Mouse (Mus musculus) stomach, postnatal 0 days (tissue): ENCODE results near the gene Usp30. TPM values are rescaled to one million over a fixed set of nuclear protein-coding genes. Genes with fewer than 3 reads are reported as not detected.

Experiments
- ATAC-seq: fragments of 200-750 bp; cut with Nextera tagmentation; 2 replicates; pipeline ENCODE4 v1.8.0; 2017; ENCODE audit not compliant: low FRiP score, low TSS enrichment
- DNase-seq: peaks from one replicate; pipeline ENCODE4 v3.0.0-alpha.2; 2016; ENCODE audit warnings: low spot score
- H3K27ac ChIP-seq: fragments of 300-500 bp; sonication (generic); replicated peaks from 2 replicates; pipeline ENCODE4 v1.5.1; 2014; ENCODE audit warnings: mild to moderate bottlenecking, control low read depth
- H3K27me3 ChIP-seq: fragments of 300-500 bp; sonication (generic); 2 replicates; pipeline ENCODE4 v1.6.1; 2014; ENCODE audit warnings: low read length; ENCODE audit not compliant: control insufficient read depth, insufficient read depth
- H3K36me3 ChIP-seq: fragments of 300-500 bp; sonication (generic); 2 replicates; pipeline ENCODE4 v1.6.1; 2014; ENCODE audit warnings: low read length, mixed read lengths; ENCODE audit not compliant: control insufficient read depth, insufficient read depth
- H3K4me1 ChIP-seq: fragments of 300-500 bp; sonication (generic); replicated peaks from 2 replicates; pipeline ENCODE4 v1.6.1; 2014; ENCODE audit warnings: antibody characterized with exemption; ENCODE audit not compliant: control insufficient read depth, insufficient read depth
- H3K4me2 ChIP-seq: fragments of 300-500 bp; sonication (generic); replicated peaks from 2 replicates; pipeline ENCODE4 v1.6.1; 2014; ENCODE audit warnings: low read depth, mild to moderate bottlenecking, control low read depth, moderate library complexity
- H3K4me3 ChIP-seq: fragments of 300-500 bp; sonication (generic); 2 replicates; pipeline ENCODE4 v1.5.1; 2014; ENCODE audit warnings: low read depth, low read length, control low read depth
- H3K9ac ChIP-seq: fragments of 300-500 bp; sonication (generic); 2 replicates; pipeline ENCODE4 v1.6.1; 2014; ENCODE audit warnings: mild to moderate bottlenecking, low read length, control low read depth, mixed read lengths
- H3K9me3 ChIP-seq: fragments of 300-500 bp; sonication (generic); 2 replicates; pipeline ENCODE4 v1.6.1; 2016; ENCODE audit warnings: low read length; ENCODE audit not compliant: control insufficient read depth
- CTCF ChIP-seq: IDR thresholded peaks from 2 replicates; pipeline ENCODE4 v1.5.1; 2016; ENCODE audit warnings: antibody characterized with exemption, low read depth, mild to moderate bottlenecking, moderate library complexity
- EP300 ChIP-seq: optimal IDR thresholded peaks from 2 replicates; pipeline ENCODE3; 2016; ENCODE audit warnings: antibody characterized with exemption
- WGBS: fragments of 180-500 bp; shearing (Covaris S2); extraction: QIAGEN DNeasy Blood & Tissue Kit; methylation state at CpG from one replicate; pipeline ENCODE4 v1.1.7; 2014; 5-methylcytosine and 5-hydroxymethylcytosine counted together
- polyA plus RNA-seq: library from polyadenylated mRNA; unstranded; fragments of >200 nt; fragmentation: Nextera tagmentation; extraction: Ambion mirVana; gene quantifications from 2 replicates; pipeline ENCODE4 v1.2.1, GENCODE M21; 2015

Gene Usp30
- polyA plus RNA-seq, 1 experiment from 2014 or later, result 5.3 TPM

DNA sequence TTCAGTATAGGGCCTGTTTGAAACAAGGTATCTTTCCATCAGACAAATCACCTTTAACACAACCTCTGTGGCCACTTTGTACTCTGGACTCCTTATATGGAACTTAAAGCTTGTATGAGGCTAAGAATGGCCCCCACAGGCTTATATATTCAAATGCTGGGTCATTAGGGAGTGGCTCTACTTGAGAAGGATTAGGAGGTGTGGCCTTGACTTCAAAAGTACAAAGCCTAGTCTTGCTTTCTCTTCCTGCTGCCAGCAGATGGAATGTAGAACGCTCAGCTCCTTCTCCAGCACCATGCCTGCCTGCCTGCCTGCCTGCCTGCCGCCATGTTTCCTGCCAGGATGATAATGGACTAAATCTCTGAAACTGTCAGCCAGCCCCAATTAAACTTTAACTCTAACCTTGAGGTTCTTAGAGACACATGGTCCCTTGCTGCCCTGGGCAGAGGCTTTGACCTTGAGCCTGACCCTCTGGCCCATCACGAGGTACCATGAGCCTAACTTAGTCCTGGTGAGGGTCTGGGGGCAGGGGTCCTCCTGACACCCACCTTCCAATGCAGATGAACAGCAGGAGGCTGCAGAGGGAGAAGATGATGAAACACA is 33.0 kb upstream of the Usp30 start:
- H3K9ac ChIP-seq, result no peak overlapping the region
- no peak for DNase-seq
- 78% methylated on average over 3 of the region's 3 CpGs for WGBS
- H3K36me3 ChIP-seq, result no peaks in the 10 kb centered on the region
- H3K4me3 ChIP-seq, result no peak overlapping the region
- no peaks in the 10 kb centered on the region for H3K27me3 ChIP-seq
- H3K9me3 ChIP-seq, result no peaks in the 10 kb centered on the region
- H3K27ac ChIP-seq, result no peak overlapping the region
- ATAC-seq, result no peak
- no peak overlapping the region for H3K4me2 ChIP-seq
- no peak for TF ChIP-seq CTCF
- TF ChIP-seq EP300, result no peak
- no peaks in the 10 kb centered on the region for H3K4me1 ChIP-seq

DNA sequence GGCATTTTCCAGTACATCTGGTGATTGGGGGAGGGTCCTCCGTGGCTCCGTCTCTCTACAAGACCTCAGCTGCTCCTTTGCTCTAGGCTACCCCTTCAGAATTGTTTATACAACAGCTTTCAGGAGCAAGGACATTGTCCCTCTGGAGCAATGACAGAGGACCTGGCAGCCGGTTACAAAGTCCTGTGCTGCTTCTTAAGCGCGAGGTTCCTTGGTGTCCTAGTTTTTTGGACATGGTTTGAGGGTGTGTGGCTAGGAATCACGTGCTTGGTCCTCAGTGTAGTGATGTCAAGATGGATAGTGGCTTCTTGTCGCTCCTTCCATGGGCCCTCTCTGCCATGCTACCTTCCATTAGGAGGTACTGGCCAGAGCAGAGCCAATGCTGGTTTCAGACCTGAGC is 30.9 kb upstream of the Usp30 start:
- 66% methylated on average over 7 of the region's 7 CpGs for WGBS
- Histone ChIP-seq H3K9me3 (no peaks in the 10 kb centered on the region), H3K4me3 (no peak overlapping the region), H3K27ac (no peak overlapping the region), H3K4me2 (no peak overlapping the region), H3K27me3 (no peaks in the 10 kb centered on the region), H3K36me3 (no peaks in the 10 kb centered on the region), H3K4me1 (no peaks in the 10 kb centered on the region), H3K9ac (no peak overlapping the region)
- TF ChIP-seq EP300 (no peak), CTCF (no peak)
- no peak for ATAC-seq
- DNase-seq, result no peak

DNA sequence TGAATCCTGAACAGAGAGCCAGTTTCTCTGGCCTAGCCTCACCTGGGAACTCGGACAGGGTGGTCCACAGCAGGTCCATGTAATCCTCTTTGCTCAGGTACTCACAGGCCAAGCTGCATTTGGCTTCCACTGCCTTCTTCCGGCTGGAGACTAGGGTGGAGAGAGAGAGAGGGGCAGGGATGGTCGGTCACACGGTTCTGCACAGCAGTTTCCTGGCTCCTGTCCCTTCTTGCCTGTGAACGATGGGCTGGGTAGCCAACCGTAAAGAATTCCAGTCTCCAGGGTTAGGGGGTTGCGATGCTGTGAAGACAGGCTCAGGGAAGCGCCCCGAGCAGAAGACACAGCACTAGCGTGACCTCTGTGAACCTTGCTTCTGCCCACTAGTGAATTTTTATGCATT is 30.1 kb upstream of the Usp30 start:
- DNase-seq (no peak), ATAC-seq (no peak)

DNA sequence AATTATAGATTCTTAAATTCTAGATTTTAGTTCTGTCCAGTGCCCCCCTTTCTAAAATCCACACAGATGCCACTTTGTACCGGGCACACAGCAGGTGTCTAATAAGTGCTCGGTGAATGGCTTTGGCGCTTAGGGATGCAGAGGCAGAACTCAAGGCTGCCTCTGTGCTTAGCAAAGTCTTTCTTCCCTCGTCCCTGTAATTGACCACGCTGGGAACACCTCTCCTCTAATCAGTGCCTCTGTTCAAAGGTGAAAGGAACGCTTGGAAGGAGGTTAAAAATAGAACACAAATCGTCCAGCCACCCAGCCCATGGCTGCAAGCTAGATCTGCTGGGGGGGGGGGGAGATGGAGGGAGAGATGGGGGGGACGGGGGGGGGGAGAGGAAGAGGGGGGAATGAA is 24.8 kb upstream of the Usp30 start:
- Histone ChIP-seq H3K4me1 (no peaks in the 10 kb centered on the region), H3K27ac (no peak overlapping the region), H3K9ac (no peak overlapping the region), H3K4me2 (no peak overlapping the region), H3K36me3 (no peaks in the 10 kb centered on the region), H3K9me3 (no peaks in the 10 kb centered on the region), H3K4me3 (no peak overlapping the region), H3K27me3 (no peaks in the 10 kb centered on the region)
- 36% methylated on average over 7 of the region's 8 CpGs for WGBS
- DNase-seq (peak; percentile 19), ATAC-seq (no peak)
- TF ChIP-seq EP300 (no peak), CTCF (no peak)

More for the DNA sequence above, 30.1 kb upstream of the Usp30 start:
- no peak overlapping the region for H3K9ac ChIP-seq
- H3K27ac ChIP-seq, result no peak overlapping the region
- no peaks in the 10 kb centered on the region for H3K4me1 ChIP-seq
- no peak overlapping the region for H3K4me2 ChIP-seq
- 70% methylated on average over 10 of the region's 10 CpGs for WGBS
- H3K4me3 ChIP-seq, result no peak overlapping the region
- no peak for TF ChIP-seq EP300
- no peak for TF ChIP-seq CTCF
- H3K36me3 ChIP-seq, result no peaks in the 10 kb centered on the region
- H3K27me3 ChIP-seq, result no peaks in the 10 kb centered on the region
- no peaks in the 10 kb centered on the region for H3K9me3 ChIP-seq

DNA sequence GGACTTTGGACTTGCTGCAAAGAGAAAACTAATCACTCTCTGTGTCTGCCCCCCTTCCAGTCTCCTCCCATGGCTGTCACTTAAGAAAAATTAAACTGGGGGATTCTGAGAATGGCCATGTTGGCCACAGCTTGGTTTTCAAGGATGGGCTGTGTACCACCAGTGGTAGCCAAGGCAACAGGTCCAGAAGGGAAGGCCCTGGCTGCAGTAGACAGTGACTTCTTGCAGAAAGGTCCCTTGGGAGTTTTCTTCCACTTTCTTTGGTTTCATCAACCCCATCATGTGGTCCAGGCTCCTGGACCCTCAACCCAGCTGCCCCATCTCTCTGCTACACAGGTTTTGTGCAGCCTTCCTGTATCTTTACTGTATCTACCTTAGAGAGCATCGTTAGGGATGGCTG is 24.4 kb upstream of the Usp30 start:
- no peaks in the 10 kb centered on the region for H3K9me3 ChIP-seq
- DNase-seq, result no peak
- H3K27me3 ChIP-seq, result no peaks in the 10 kb centered on the region
- no peak overlapping the region for H3K4me3 ChIP-seq
- 0 out of 2 replicates have a peak overlapping the region, but pooled peaks have one; percentile 18 for H3K27ac ChIP-seq
- H3K4me2 ChIP-seq, result no peak overlapping the region
- 59% methylated on average over 1 of the region's 1 CpGs for WGBS
- no peaks in the 10 kb centered on the region for H3K36me3 ChIP-seq
- no peak overlapping the region for H3K9ac ChIP-seq
- TF ChIP-seq CTCF (no peak), EP300 (no peak)
- H3K4me1 ChIP-seq, result no peaks in the 10 kb centered on the region
- no peak for ATAC-seq

DNA sequence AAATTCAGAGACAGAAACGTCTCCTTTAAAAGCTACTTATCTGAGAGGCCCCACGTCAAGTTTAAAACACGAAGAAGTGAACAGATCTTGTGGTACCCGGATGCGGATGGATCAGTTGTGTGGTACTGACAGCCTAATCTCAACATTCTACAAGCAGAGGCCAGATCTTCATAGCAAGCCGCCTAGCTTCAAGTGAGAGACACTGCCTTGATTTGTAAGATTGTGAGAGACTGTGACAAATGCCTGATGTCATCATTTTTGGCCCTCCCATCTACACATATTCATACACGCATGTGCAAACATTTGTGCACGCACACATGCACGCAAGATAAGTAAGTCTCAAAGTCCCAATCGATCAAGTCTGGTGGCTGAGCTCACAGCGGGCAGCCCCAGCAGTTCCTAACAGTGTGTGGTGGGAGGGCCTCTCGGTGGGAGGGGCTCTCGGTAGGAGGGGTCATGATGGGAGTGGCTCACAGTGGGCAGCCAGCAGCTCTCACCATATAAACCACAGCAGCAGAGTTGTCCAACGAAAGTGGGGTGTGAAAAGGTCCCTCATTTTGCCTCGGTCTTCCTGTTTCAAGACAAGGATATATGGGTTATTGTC is 23.8 kb upstream of the Usp30 start:
- no peaks in the 10 kb centered on the region for H3K9me3 ChIP-seq
- H3K4me3 ChIP-seq, result no peak overlapping the region
- peak; percentile 90 for DNase-seq
- no peaks in the 10 kb centered on the region for H3K27me3 ChIP-seq
- peak; percentile 94 for ATAC-seq
- TF ChIP-seq EP300 (no peak), CTCF (peak; percentile 42)
- 9% methylated on average over 15 of the region's 15 CpGs for WGBS
- H3K27ac ChIP-seq, result 0 out of 2 replicates have a peak overlapping the region, but pooled peaks have one; percentile 18
- no peak overlapping the region for H3K4me2 ChIP-seq
- H3K36me3 ChIP-seq, result no peaks in the 10 kb centered on the region
- H3K4me1 ChIP-seq, result no peaks in the 10 kb centered on the region
- no peak overlapping the region for H3K9ac ChIP-seq
